ENCODE assay signal across 7 mouse cellular contexts in genomic region chr3:110143206-110144061, GRCm38 (mm10). TPM values are rescaled to one million over a fixed set of nuclear protein-coding genes. Genes with fewer than 3 reads are reported as not detected.
A peak's percentile ranks its signal among the peaks of the same experiment; 100 is the strongest.
DNase-seq lines count a peak whose midpoint lies in the region; ATAC-seq and TF ChIP-seq lines count a peak whose summit lies in the region.

Ntng1 (minus strand) TSS chr3:110144011.

- H3K27ac ChIP-seq in cortical plate, adult 2 months (ENCODE audit: insufficient read depth, low read length) = no peak within 1 kb of the TSS
- H3K27ac ChIP-seq in heart, embryonic 15.5 days = no peak within 1 kb of the TSS
- H3K27ac ChIP-seq in midbrain, embryonic 10.5 days (replicated peaks) = peak within 1 kb of the TSS; percentile 79
- H3K27ac ChIP-seq in stomach, postnatal 0 days (replicated peaks) = no peak within 1 kb of the TSS

- TF ChIP-seq CTCF in C2C12 (IDR thresholded peaks at IDR 0.05; ENCODE audit: control insufficient read depth, insufficient read depth, insufficient read length) = no peak
- TF ChIP-seq CTCF in cortical plate, adult 2 months (IDR thresholded peaks at IDR 0.05; ENCODE audit: extremely low read depth, insufficient read depth, low read length) = no peak
- no peak for TF ChIP-seq CTCF in stomach, postnatal 0 days (IDR thresholded peaks at IDR 0.05; ENCODE audit: low read depth)

- H3ac ChIP-seq in C2C12 (ENCODE audit: control insufficient read depth, insufficient read length, low read depth) = peak within 1 kb of the TSS; percentile 24

- TF ChIP-seq POLR2A in cortical plate, adult 2 months (IDR thresholded peaks at IDR 0.05; ENCODE audit: extremely low read depth, insufficient read depth, low read length) = no peak

- no peaks in the 10 kb centered on the region for H3K9me3 ChIP-seq in heart, embryonic 15.5 days (replicated peaks)
- H3K9me3 ChIP-seq in midbrain, embryonic 10.5 days (replicated peaks) = no peaks in the 10 kb centered on the region
- H3K9me3 ChIP-seq in stomach, postnatal 0 days (ENCODE audit: control insufficient read depth, low read length) = no peaks in the 10 kb centered on the region

- H3K79me3 ChIP-seq in C2C12 (ENCODE audit: low read depth) = no peaks in the 10 kb centered on the region

- ATAC-seq in heart, embryonic 15.5 days (replicated peaks; ENCODE audit: insufficient number of reproducible peaks, insufficient read depth, low FRiP score, low read depth) = no peak
- ATAC-seq in stomach, postnatal 0 days (ENCODE audit: low FRiP score, low TSS enrichment) = 0 out of 2 replicates have a peak, but pooled peaks have one; percentile 35

- peak within 1 kb of the TSS; percentile 52 for H3K9ac ChIP-seq in heart, embryonic 15.5 days
- peak within 1 kb of the TSS; percentile 38; the same call in 1 of the 2 replicates for H3K9ac ChIP-seq in stomach, postnatal 0 days (ENCODE audit: low read length)

- peak within 1 kb of the TSS; percentile 100 for H3K4me2 ChIP-seq in heart, embryonic 15.5 days
- peak within 1 kb of the TSS; percentile 99 for H3K4me2 ChIP-seq in stomach, postnatal 0 days (replicated peaks; ENCODE audit: low read depth)

- H3K36me3 ChIP-seq in C2C12 (ENCODE audit: control insufficient read depth, insufficient read depth) = no peaks in the 10 kb centered on the region
- H3K36me3 ChIP-seq in heart, embryonic 15.5 days = no peaks in the 10 kb centered on the region
- H3K36me3 ChIP-seq in midbrain, embryonic 10.5 days = no peaks in the 10 kb centered on the region
- no peaks in the 10 kb centered on the region for H3K36me3 ChIP-seq in stomach, postnatal 0 days (ENCODE audit: control insufficient read depth, insufficient read depth, low read length)

- peak; percentile 15 for DNase-seq in 3134 (ENCODE audit: extremely low read depth, insufficient read length, low spot score)
- DNase-seq in left cerebral cortex, adult 11 months (ENCODE audit: low spot score) = peak; percentile 11
- DNase-seq in midbrain, embryonic 10.5 days (ENCODE audit: low spot score) = peak; percentile 65
- peak; percentile 28 for DNase-seq in stomach, postnatal 0 days (ENCODE audit: low spot score)

- peaks cover 16% of the 10 kb centered on the region for H3K27me3 ChIP-seq in C2C12 (ENCODE audit: control insufficient read depth, insufficient read depth, insufficient read length)
- peaks cover 31% of the 10 kb centered on the region for H3K27me3 ChIP-seq in heart, embryonic 15.5 days
- H3K27me3 ChIP-seq in midbrain, embryonic 10.5 days (ENCODE audit: low read depth, poor library complexity, severe bottlenecking) = peaks cover 31% of the 10 kb centered on the region
- no peaks in the 10 kb centered on the region for H3K27me3 ChIP-seq in stomach, postnatal 0 days (ENCODE audit: control insufficient read depth, insufficient read depth, low read length)

- TF ChIP-seq EP300 in stomach, postnatal 0 days (optimal IDR thresholded peaks at IDR 0.05) = no peak

- under 1% methylated on average over 52 of the region's 52 CpGs for WGBS in heart, embryonic 15.5 days
- under 1% methylated on average over 52 of the region's 52 CpGs for WGBS in midbrain, embryonic 10.5 days
- WGBS in stomach, postnatal 0 days = under 1% methylated on average over 52 of the region's 52 CpGs

- H3K79me2 ChIP-seq in C2C12 (ENCODE audit: control insufficient read depth, insufficient read depth) = no peaks in the 10 kb centered on the region

- H3K4me1 ChIP-seq in cortical plate, adult 2 months (ENCODE audit: control insufficient read depth, insufficient read depth, low read length) = peaks cover 1% of the 10 kb centered on the region; the same call in 1 of the 2 replicates
- H3K4me1 ChIP-seq in heart, embryonic 15.5 days (replicated peaks) = peaks cover 14% of the 10 kb centered on the region
- H3K4me1 ChIP-seq in midbrain, embryonic 10.5 days = peaks cover 20% of the 10 kb centered on the region
- 0 out of 2 replicates have a peak, but pooled peaks cover 2% of the 10 kb centered on the region for H3K4me1 ChIP-seq in stomach, postnatal 0 days (replicated peaks; ENCODE audit: control insufficient read depth, insufficient read depth)

- H3K4me3 ChIP-seq in C2C12 (ENCODE audit: insufficient read depth, poor library complexity, severe bottlenecking) = peak within 1 kb of the TSS; percentile 2
- H3K4me3 ChIP-seq in cortical plate, adult 2 months (ENCODE audit: insufficient read depth, low read length) = peak within 1 kb of the TSS; percentile 76
- peak within 1 kb of the TSS; percentile 54 for H3K4me3 ChIP-seq in heart, embryonic 15.5 days
- peak within 1 kb of the TSS; percentile 81 for H3K4me3 ChIP-seq in midbrain, embryonic 10.5 days
- peak within 1 kb of the TSS; percentile 57 for H3K4me3 ChIP-seq in stomach, postnatal 0 days (ENCODE audit: low read depth, low read length)

TF ChIP-seq in C2C12, 6 proteins besides CTCF, POLR2A, EP300 and RAD21:
- TF ChIP-seq FOSL1 (IDR thresholded peaks at IDR 0.05; ENCODE audit: insufficient read depth, low read length, poor library complexity, severe bottlenecking) = no peak
- no peak for TF ChIP-seq CEBPB (IDR thresholded peaks at IDR 0.05; ENCODE audit: low read depth)
- no peak for TF ChIP-seq MYOD1 (IDR thresholded peaks at IDR 0.05; ENCODE audit: control insufficient read depth, insufficient read length, low read depth)
- TF ChIP-seq MAX (IDR thresholded peaks at IDR 0.05) = no peak
- TF ChIP-seq USF1 (IDR thresholded peaks at IDR 0.05; ENCODE audit: low read depth) = no peak
- no peak for TF ChIP-seq MYOG (IDR thresholded peaks at IDR 0.05; ENCODE audit: control insufficient read depth, extremely low read depth, insufficient read length)

RNA-seq across cellular contexts. Expression of gene Ntng1, which starts in this region (rescaled TPM):
- polyA plus RNA-seq in C2C12 (2012; fragmentation: generic; extraction: Trizol) = 0.02 TPM
- 13.6 and 14.8 TPM in 2 replicates for polyA plus RNA-seq in cortical plate, adult 2 months (2012; rRNA removed)
- 0.11 and 0.60 TPM in 2 replicates for polyA plus RNA-seq in heart, embryonic 15.5 days (2015; fragmentation: Nextera tagmentation; extraction: Ambion mirVana)
- 1.9 and 3.6 TPM in 2 replicates for polyA plus RNA-seq in midbrain, embryonic 10.5 days (2016; fragmentation: Nextera tagmentation; extraction: Ambion mirVana)
- 0.98 and 1.2 TPM in 2 replicates for polyA plus RNA-seq in stomach, postnatal 0 days (2015; fragmentation: Nextera tagmentation; extraction: Ambion mirVana)

Comparison
In these comparisons a context has a peak if more than half of its experiments do, and no peak if none do; other contexts are left out.
1. DNase-seq: peak in every context shown above with its lines; median percentile 65 in midbrain, embryonic 10.5 days; 28 in stomach, postnatal 0 days; 15 in 3134; 11 in left cerebral cortex, adult 11 months.
2. H3K4me3 ChIP-seq: peak in every context shown above with its lines; median percentile 81 in midbrain, embryonic 10.5 days; 76 in cortical plate, adult 2 months; 57 in stomach, postnatal 0 days; 54 in heart, embryonic 15.5 days; 2 in C2C12.